ENCODE assay signal across 8 mouse cellular contexts in the genomic region with DNA sequence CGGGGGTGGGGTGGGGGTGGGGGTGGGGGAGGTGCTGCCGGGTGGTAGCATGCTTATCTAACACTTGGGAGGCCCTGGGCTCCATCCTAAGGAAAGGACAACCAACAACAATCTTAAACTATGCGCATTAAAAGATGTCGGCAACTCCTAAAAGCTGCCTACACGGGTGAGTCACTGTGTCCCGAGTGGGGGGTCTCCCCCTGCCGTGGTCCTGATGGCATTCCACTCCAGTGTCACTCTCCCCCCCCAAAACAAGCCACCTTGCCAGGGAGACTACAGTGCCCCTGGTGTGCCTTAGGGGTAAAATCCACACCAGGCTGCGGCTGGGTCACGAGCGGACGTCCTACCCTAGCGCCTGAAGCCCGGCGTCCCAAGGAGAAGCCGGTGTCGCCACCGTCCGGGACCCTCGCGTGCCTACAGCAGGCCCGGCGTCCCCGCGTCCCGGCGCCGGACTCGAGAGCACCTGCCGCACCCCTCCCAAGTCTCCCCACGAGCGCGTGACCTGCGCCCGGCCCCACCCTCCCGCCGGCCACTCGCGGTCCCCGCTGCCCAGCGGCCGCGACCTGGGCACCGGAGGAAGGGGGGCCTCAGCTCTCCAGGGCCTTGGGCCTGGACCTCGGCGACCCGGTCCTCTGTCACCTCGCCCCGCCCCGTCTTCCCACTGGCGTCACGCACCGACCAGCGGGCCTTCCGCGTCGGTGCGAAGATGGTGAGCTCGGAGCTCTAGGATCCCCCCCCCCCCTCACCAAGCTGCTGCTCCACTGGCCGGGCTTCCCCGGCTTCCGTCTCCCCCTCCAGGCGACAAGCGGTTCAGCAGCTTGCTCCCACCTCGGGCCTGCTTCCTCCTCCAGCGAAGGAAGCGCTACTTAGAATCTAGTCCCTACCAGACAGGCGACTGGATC. TPM values are rescaled to one million over a fixed set of nuclear protein-coding genes. Genes with fewer than 3 reads are reported as not detected.
DNase-seq lines count a peak whose midpoint lies in the region; ATAC-seq lines count a peak whose summit lies in the region.

Gene Fbxo6 (minus strand): TSS at position 874 of the 902 bp plus-strand sequence.

- H3K4me1 ChIP-seq in intestine, embryonic 14.5 days (replicated peaks; ENCODE audit: control insufficient read depth, insufficient read depth, low read length): no peaks in the 10 kb centered on the region; the same call in 1 of the 2 replicates

- H3K9me3 ChIP-seq in intestine, embryonic 14.5 days (ENCODE audit: control insufficient read depth, low read length): no peaks in the 10 kb centered on the region

- peak; percentile 88 for ATAC-seq in intestine, embryonic 14.5 days (replicated peaks; ENCODE audit: low FRiP score, low TSS enrichment, low read depth)

- peak within 1 kb of the TSS; percentile 73 for H3K27ac ChIP-seq in intestine, embryonic 14.5 days (ENCODE audit: low read depth)

- H3K36me3 ChIP-seq in intestine, embryonic 14.5 days (ENCODE audit: control insufficient read depth, insufficient read depth, low read length): no peaks in the 10 kb centered on the region; the same call in 1 of the 2 replicates

- H3K9ac ChIP-seq in intestine, embryonic 14.5 days (ENCODE audit: low read length): peak within 1 kb of the TSS; percentile 64

- DNase-seq in adrenal gland, adult 2 months: peak; percentile 94
- peak; percentile 92 for DNase-seq in embryo, embryonic 10.5 days (ENCODE audit: low spot score)
- DNase-seq in gastrocnemius, postnatal 25 days: peak; percentile 91
- DNase-seq in intestine, embryonic 14.5 days (ENCODE audit: low spot score): peak; percentile 82
- DNase-seq in left cerebral cortex, postnatal 25 days (ENCODE audit: low spot score in 2 of 2): peak; percentile 83 to 91
- DNase-seq in mesoderm, embryonic 11.5 days (ENCODE audit: low read depth, low spot score): peak; percentile 92
- DNase-seq in right cerebral cortex, postnatal 25 days: peak; percentile 89
- peak; percentile 83 to 85 for DNase-seq in urinary bladder, postnatal 36 days (ENCODE audit: low spot score in 2 of 2)

- intact Hi-C loops in left cerebral cortex, postnatal 25 days (cut with DNase I): no loop called here

- H3K4me3 ChIP-seq in intestine, embryonic 14.5 days (ENCODE audit: low read depth, low read length): peak within 1 kb of the TSS; percentile 57

- no peaks in the 10 kb centered on the region for H3K27me3 ChIP-seq in intestine, embryonic 14.5 days (replicated peaks; ENCODE audit: control insufficient read depth, insufficient read depth, low read length)

- 1% methylated on average over 65 of the region's 67 CpGs for WGBS in intestine, embryonic 14.5 days

- peak within 1 kb of the TSS; percentile 96 for H3K4me2 ChIP-seq in intestine, embryonic 14.5 days (ENCODE audit: low read length)

RNA-seq across cellular contexts. Expression of gene Fbxo6, which starts in this region (rescaled TPM):
- 10 to 100 TPM; 45.8 to 66.9 TPM for total RNA-seq in adrenal gland, adult 2 months (2021)
- polyA plus RNA-seq in adrenal gland, adult 2 months (2012; rRNA removed): 102 and 123 TPM in 2 replicates
- total RNA-seq in gastrocnemius, postnatal 25 days (2021): 10 to 100 TPM; 28.8 to 29.8 TPM
- polyA plus RNA-seq in intestine, embryonic 14.5 days (2014; fragmentation: Nextera tagmentation; extraction: Ambion mirVana): 12.6 and 13.2 TPM in 2 replicates
- total RNA-seq in left cerebral cortex, postnatal 25 days (2021): 10 to 100 TPM; 26.9 to 28.0 TPM

Comparison
In these comparisons a context has a peak if more than half of its experiments do, and no peak if none do; other contexts are left out.
1. Peak in every context shown above with its lines: DNase-seq, ATAC-seq, H3K4me3 ChIP-seq and H3K27ac ChIP-seq.